7 mouse cellular contexts compared by ENCODE assay signal in genomic region chr11:48826752-48827096, GRCm38 (mm10). TPM values are rescaled to one million over a fixed set of nuclear protein-coding genes. Genes with fewer than 3 reads are reported as not detected.
DNase-seq lines count a peak whose midpoint lies in the region; ATAC-seq and TF ChIP-seq lines count a peak whose summit lies in the region.

No protein-coding gene starts in this region.

- peaks cover 25% of the 10 kb centered on the region for H3K27me3 ChIP-seq in thymus, adult 2 months (ENCODE audit: control insufficient read depth, insufficient read depth, low read length)
- peaks cover 14% of the 10 kb centered on the region for H3K27me3 ChIP-seq in embryonic facial prominence, embryonic 15.5 days
- peaks cover 27% of the 10 kb centered on the region for H3K27me3 ChIP-seq in liver, embryonic 13.5 days

- no peak for TF ChIP-seq POLR2A in thymus, adult 2 months (IDR thresholded peaks at IDR 0.05; ENCODE audit: control insufficient read depth, extremely low read depth, insufficient read depth, low read length, poor library complexity)

- H3K4me1 ChIP-seq in thymus, adult 2 months (replicated peaks; ENCODE audit: control insufficient read depth, insufficient read depth, low read length) = peaks cover 10% of the 10 kb centered on the region
- H3K4me1 ChIP-seq in embryonic facial prominence, embryonic 15.5 days = peaks cover 11% of the 10 kb centered on the region; the same call in 1 of the 2 replicates
- H3K4me1 ChIP-seq in liver, embryonic 13.5 days (replicated peaks) = peaks cover 34% of the 10 kb centered on the region

- H3K9me3 ChIP-seq in embryonic facial prominence, embryonic 15.5 days (replicated peaks) = no peaks in the 10 kb centered on the region
- H3K9me3 ChIP-seq in liver, embryonic 13.5 days (replicated peaks) = peaks cover 6% of the 10 kb centered on the region; the same call in 1 of the 2 replicates

- peak overlapping the region; percentile 54 for H3K4me2 ChIP-seq in embryonic facial prominence, embryonic 15.5 days (replicated peaks)
- H3K4me2 ChIP-seq in liver, embryonic 13.5 days = peak overlapping the region; percentile 79

- H3K4me3 ChIP-seq in thymus, adult 2 months (ENCODE audit: control insufficient read depth, insufficient read depth, low read length) = peak overlapping the region; percentile 7; the same call in 1 of the 2 replicates
- peak overlapping the region; percentile 48 for H3K4me3 ChIP-seq in embryonic facial prominence, embryonic 15.5 days (replicated peaks)
- H3K4me3 ChIP-seq in liver, embryonic 13.5 days (replicated peaks) = peak overlapping the region; percentile 60

- no peak for DNase-seq in thymus, adult 2 months
- DNase-seq in thymus, postnatal 10 days (ENCODE audit: low spot score in 2 of 2) = no peak
- no peak for DNase-seq in liver, embryonic 13.5 days
- no peak for DNase-seq in B cell, adult 2 months
- no peak for DNase-seq in testis, postnatal 10 days (ENCODE audit: low spot score)
- DNase-seq in right cerebral cortex, postnatal 10 days (ENCODE audit: low spot score in 2 of 2) = no peak

- no peak for TF ChIP-seq CTCF in thymus, adult 2 months (IDR thresholded peaks at IDR 0.05; ENCODE audit: borderline replicate concordance, control insufficient read depth, extremely low read depth, insufficient read depth, low read length, poor library complexity)

- 12% methylated on average over 6 of the region's 6 CpGs for WGBS in thymus, adult 2 months
- 0% methylated on average over 6 of the region's 6 CpGs for WGBS in embryonic facial prominence, embryonic 15.5 days
- 6% methylated on average over 6 of the region's 6 CpGs for WGBS in liver, embryonic 13.5 days (ENCODE audit: insufficient replicate concordance)

- H3K9ac ChIP-seq in embryonic facial prominence, embryonic 15.5 days = peak overlapping the region; percentile 15; the same call in 1 of the 2 replicates
- H3K9ac ChIP-seq in liver, embryonic 13.5 days = peak overlapping the region; percentile 64

- ATAC-seq in embryonic facial prominence, embryonic 15.5 days (ENCODE audit: insufficient number of reproducible peaks, low FRiP score, low TSS enrichment, low read depth) = no peak
- ATAC-seq in liver, embryonic 13.5 days (ENCODE audit: low read depth) = no peak

- H3K27ac ChIP-seq in thymus, adult 2 months (ENCODE audit: control insufficient read depth, insufficient read depth, low read length) = no peak overlapping the region
- H3K27ac ChIP-seq in embryonic facial prominence, embryonic 15.5 days (replicated peaks) = peak overlapping the region; percentile 63
- H3K27ac ChIP-seq in liver, embryonic 13.5 days = no peak overlapping the region

- no peaks in the 10 kb centered on the region for H3K36me3 ChIP-seq in thymus, adult 2 months (ENCODE audit: control insufficient read depth, insufficient read depth, low read length)
- no peaks in the 10 kb centered on the region for H3K36me3 ChIP-seq in embryonic facial prominence, embryonic 15.5 days
- H3K36me3 ChIP-seq in liver, embryonic 13.5 days = peaks cover 3% of the 10 kb centered on the region; the same call in 1 of the 2 replicates

RNA-seq across cellular contexts. Expression of gene Gm12184, which starts 0.3 kb away (rescaled TPM):
- polyA plus RNA-seq in thymus, adult 2 months (2012; rRNA removed) = 8.1 and 20.2 TPM in 2 replicates
- polyA plus RNA-seq in embryonic facial prominence, embryonic 15.5 days (2015; fragmentation: Nextera tagmentation; extraction: Ambion mirVana) = 2.3 and 4.9 TPM in 2 replicates
- 1.2 and 1.7 TPM in 2 replicates for polyA plus RNA-seq in liver, embryonic 13.5 days (2015; fragmentation: Nextera tagmentation; extraction: Ambion mirVana)

RNA-seq across cellular contexts. Expression of gene Trim7, which starts 0.8 kb away (rescaled TPM):
- polyA plus RNA-seq in thymus, adult 2 months (2012; rRNA removed) = 11.6 and 13.0 TPM in 2 replicates
- polyA plus RNA-seq in embryonic facial prominence, embryonic 15.5 days (2015; fragmentation: Nextera tagmentation; extraction: Ambion mirVana) = 5.4 and 5.8 TPM in 2 replicates
- polyA plus RNA-seq in liver, embryonic 13.5 days (2015; fragmentation: Nextera tagmentation; extraction: Ambion mirVana) = 0.06 and 0.09 TPM in 2 replicates

RNA-seq across cellular contexts. Expression of gene Trim41, which starts 9.6 kb away (rescaled TPM):
- polyA plus RNA-seq in thymus, adult 2 months (2012; rRNA removed) = 41.7 and 41.9 TPM in 2 replicates
- polyA plus RNA-seq in embryonic facial prominence, embryonic 15.5 days (2015; fragmentation: Nextera tagmentation; extraction: Ambion mirVana) = 7.5 and 8.1 TPM in 2 replicates
- 1.7 and 2.4 TPM in 2 replicates for polyA plus RNA-seq in liver, embryonic 13.5 days (2015; fragmentation: Nextera tagmentation; extraction: Ambion mirVana)

RNA-seq across cellular contexts. Expression of gene Rack1, which starts 26.6 kb away (rescaled TPM):
- 3,906 and 3,990 TPM in 2 replicates for polyA plus RNA-seq in thymus, adult 2 months (2012; rRNA removed)
- polyA plus RNA-seq in embryonic facial prominence, embryonic 15.5 days (2015; fragmentation: Nextera tagmentation; extraction: Ambion mirVana) = 718 and 762 TPM in 2 replicates
- polyA plus RNA-seq in liver, embryonic 13.5 days (2015; fragmentation: Nextera tagmentation; extraction: Ambion mirVana) = 688 and 710 TPM in 2 replicates

RNA-seq across cellular contexts. Expression of gene Irgm1, which starts 44.8 kb away (rescaled TPM):
- 17.7 and 20.0 TPM in 2 replicates for polyA plus RNA-seq in thymus, adult 2 months (2012; rRNA removed)
- polyA plus RNA-seq in embryonic facial prominence, embryonic 15.5 days (2015; fragmentation: Nextera tagmentation; extraction: Ambion mirVana) = 8.3 and 8.8 TPM in 2 replicates
- 17.0 and 19.8 TPM in 2 replicates for polyA plus RNA-seq in liver, embryonic 13.5 days (2015; fragmentation: Nextera tagmentation; extraction: Ambion mirVana)

Comparison
In these comparisons a context has a peak if more than half of its experiments do, and no peak if none do; other contexts are left out.
1. H3K4me3 ChIP-seq: peak in every context shown above with its lines; median percentile 60 in liver, embryonic 13.5 days; 48 in embryonic facial prominence, embryonic 15.5 days; 7 in thymus, adult 2 months.